Mouse (Mus musculus) cerebellum, adult 2 months (tissue): ENCODE data around the gene Tbr1.

ENCODE experiments used
- CTCF ChIP-seq: fragments of 200-500 bp; IDR thresholded peaks from 2 replicates; pipeline ENCODE4 v1.5.1; 2011; ENCODE audit warnings: low read depth, mild to moderate bottlenecking, control low read depth, low read length, moderate library complexity, borderline replicate concordance; ENCODE audit not compliant: insufficient read depth
- POLR2A ChIP-seq: fragments of 200-500 bp; IDR thresholded peaks from 2 replicates; pipeline ENCODE4 v1.6.1; 2011; ENCODE audit warnings: low read length, control low read depth, borderline replicate concordance; ENCODE audit not compliant: insufficient read depth

DNA sequence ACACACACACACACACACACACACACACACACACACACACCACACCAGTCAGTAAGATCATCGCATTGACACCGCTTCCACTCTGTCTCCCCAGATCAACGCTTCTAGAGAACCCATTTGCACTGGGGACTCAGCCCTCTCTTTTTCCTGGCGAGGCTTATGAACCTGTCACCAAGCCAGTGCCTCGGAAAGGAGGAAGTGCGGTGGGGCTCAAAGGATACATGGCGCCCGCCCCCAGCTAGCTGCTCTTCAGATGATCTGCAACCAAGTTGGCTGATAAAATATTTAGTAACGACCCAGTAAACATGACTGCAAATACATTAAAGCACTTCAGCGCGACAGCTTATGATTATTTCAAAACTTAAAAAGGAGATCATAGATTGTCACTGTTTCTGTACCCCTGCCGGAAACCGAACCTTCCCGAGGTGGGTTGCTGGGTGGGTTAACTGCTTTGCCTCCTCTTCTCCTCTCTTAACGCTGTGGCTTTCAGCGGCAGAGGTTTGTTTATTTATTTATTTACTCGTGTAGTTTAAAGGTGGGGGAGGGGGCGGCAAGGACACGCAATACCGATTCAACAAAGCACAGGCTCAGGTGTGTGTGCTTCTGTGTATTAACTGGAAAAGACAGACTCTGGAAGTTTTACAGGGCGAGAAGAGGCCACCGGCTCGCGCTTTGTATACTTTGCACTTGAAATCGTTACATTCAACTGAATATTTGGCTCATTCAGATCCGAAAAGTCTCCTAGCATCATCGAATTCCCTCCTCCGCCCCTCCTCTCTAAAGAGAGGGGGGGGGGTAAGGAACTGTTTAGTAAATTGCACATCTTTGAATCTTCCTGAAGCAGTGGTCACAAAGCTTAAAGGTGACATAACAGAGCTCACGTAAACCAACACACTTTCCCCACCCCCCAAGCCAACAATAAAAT lies 975 bp downstream of the Tbr1 start:
- TF ChIP-seq CTCF: no peak
- no peak for TF ChIP-seq POLR2A
